Mouse (Mus musculus): ENCODE results near the gene Gpatch2. TPM values are rescaled to one million over a fixed set of nuclear protein-coding genes. Genes with fewer than 3 reads are reported as not detected.

Gene Gpatch2
- 5.1 and 10.8 TPM in 2 replicates for polyA plus RNA-seq (2012; ENCODE audit: low replicate concordance)

GRCm38 (mm10) chr1:187215181-187216116, at the start of gene Gpatch2, which contains the start of gene Spata17:
Gpatch2 (plus strand) TSS chr1:187215508.
Spata17 (minus strand) TSS chr1:187215465.

Other genes starting within 250 kb of the Gpatch2 start
- gene D1Pas1, start 248.1 kb upstream of the Gpatch2 start, polyA plus RNA-seq (2012; ENCODE audit: low replicate concordance) = not detected in 2 replicates
- not detected in 2 replicates for gene Spata17, start within 50 bp of the Gpatch2 start, polyA plus RNA-seq (2012; ENCODE audit: low replicate concordance)

All from hematopoietic multipotent progenitor cell, adult 10-12 weeks (in vitro differentiated cells).